Mouse (Mus musculus) layer of hippocampus, postnatal 36 days (tissue): Measurements from ENCODE around the gene Tm4sf19. TPM values are rescaled to one million over a fixed set of nuclear protein-coding genes. Genes with fewer than 3 reads are reported as not detected.
A peak's percentile ranks its signal among the peaks of the same experiment; 100 is the strongest.
"Not testable (repeated sequence)": the region's sequence is repeated elsewhere in the genome, so short reads cannot be mapped to it uniquely, and the experiment has no call there.

Experiments
- DNase-seq, 2 experiments: peaks; one replicate each; pipeline ENCODE4 v3.0.0; 2022
- total RNA-seq, 2 experiments: library from RNA; stranded (reverse); gene quantifications; 2 replicates each; pipeline ENCODE4 v1.2.3; 2021

Gene Tm4sf19
- total RNA-seq, 2 experiments from 2014 or later, result 0.27 TPM; not detected in 1

- DNase-seq, result peak; percentile 88
Measured at GRCm38 (mm10) chr16:32430474-32431046, 30.3 kb downstream of the Tm4sf19 start, which contains the start of gene Pcyt1a. Pcyt1a (plus strand) TSS chr16:32430921.

GRCm38 (mm10) chr16:32431047-32431591, 30.8 kb downstream of the Tm4sf19 start:
- no peak for DNase-seq

- no peak for DNase-seq
Measured at GRCm38 (mm10) chr16:32431926-32432325, 31.6 kb downstream of the Tm4sf19 start.

GRCm38 (mm10) chr16:32433138-32433537, 32.8 kb downstream of the Tm4sf19 start:
- no peak for DNase-seq

- no peak for DNase-seq
Measured at GRCm38 (mm10) chr16:32434066-32434465, 33.8 kb downstream of the Tm4sf19 start.

GRCm38 (mm10) chr16:32434691-32435090, 34.4 kb downstream of the Tm4sf19 start:
- DNase-seq, result no peak

- no peak for DNase-seq
Measured at GRCm38 (mm10) chr16:32436657-32437056, 36.4 kb downstream of the Tm4sf19 start.

GRCm38 (mm10) chr16:32437266-32437665, 37.0 kb downstream of the Tm4sf19 start:
- DNase-seq, result no peak

GRCm38 (mm10) chr16:32441432-32441831, 41.1 kb downstream of the Tm4sf19 start:
- no peak for DNase-seq

- DNase-seq, result not testable (repeated sequence)
Measured at GRCm38 (mm10) chr16:32444615-32445014, 44.3 kb downstream of the Tm4sf19 start.

GRCm38 (mm10) chr16:32445558-32445957, 45.3 kb downstream of the Tm4sf19 start:
- no peak for DNase-seq

GRCm38 (mm10) chr16:32446563-32447138, 46.3 kb downstream of the Tm4sf19 start:
- no peak for DNase-seq

- no peak for DNase-seq
Measured at GRCm38 (mm10) chr16:32449665-32450064, 49.4 kb downstream of the Tm4sf19 start.

- DNase-seq, result no peak
Measured at GRCm38 (mm10) chr16:32450133-32450532, 49.8 kb downstream of the Tm4sf19 start.

- no peak for DNase-seq
Measured at GRCm38 (mm10) chr16:32453102-32453501, 52.8 kb downstream of the Tm4sf19 start.

GRCm38 (mm10) chr16:32454646-32455045, 54.3 kb downstream of the Tm4sf19 start:
- DNase-seq, result no peak

- DNase-seq, result no peak
Measured at GRCm38 (mm10) chr16:32456086-32456485, 55.8 kb downstream of the Tm4sf19 start.

GRCm38 (mm10) chr16:32456761-32457160, 56.5 kb downstream of the Tm4sf19 start:
- DNase-seq, result no peak

Other genes with a start within 250 kb of the Tm4sf19 start
- 10 to 100 TPM in 1 of 2 experiments, 1 to 10 TPM in 1; 8.9 to 11.9 TPM for gene Nrros, start 234.9 kb upstream of the Tm4sf19 start, total RNA-seq
- gene Bex6, start 220.7 kb upstream of the Tm4sf19 start, total RNA-seq, result not detected
- 10 to 100 TPM; 48.4 to 50.1 TPM for gene Fbxo45, start 153.3 kb upstream of the Tm4sf19 start, total RNA-seq
- gene Wdr53, start 153.3 kb upstream of the Tm4sf19 start, total RNA-seq, result 10 to 100 TPM; 13.0 to 13.1 TPM
- gene Smco1, start 129.0 kb upstream of the Tm4sf19 start, total RNA-seq, result under 1 TPM in 1 of 2 experiments, not detected in 1; 0.28 TPM
- gene Rnf168, start 123.0 kb upstream of the Tm4sf19 start, total RNA-seq, result 10 to 100 TPM; 24.5 to 26.2 TPM
- 10 to 100 TPM; 46.9 to 50.7 TPM for gene Ubxn7, start 68.2 kb upstream of the Tm4sf19 start, total RNA-seq
- 10 to 100 TPM; 12.0 to 13.2 TPM for gene Tctex1d2, start 19.2 kb downstream of the Tm4sf19 start, total RNA-seq
- 10 to 100 TPM; 35.0 to 38.6 TPM for gene Pcyt1a, start 30.4 kb downstream of the Tm4sf19 start, total RNA-seq
- gene Slc51a, start 87.4 kb downstream of the Tm4sf19 start, total RNA-seq, result not detected
- not detected for gene Zdhhc19, start 95.8 kb downstream of the Tm4sf19 start, total RNA-seq
- 10 to 100 TPM; 55.9 to 62.1 TPM for gene Tfrc, start 208.4 kb downstream of the Tm4sf19 start, total RNA-seq
- gene Tnk2, start 243.4 kb downstream of the Tm4sf19 start, total RNA-seq, result 100 to 1,000 TPM; 189 to 197 TPM